Mouse (Mus musculus) hindbrain, embryonic 13.5 days (tissue): ENCODE results near the gene Galnt6. TPM values are rescaled to one million over a fixed set of nuclear protein-coding genes. Genes with fewer than 3 reads are reported as not detected.
A peak's percentile ranks its signal among the peaks of the same experiment; 100 is the strongest.

Source experiments
- ATAC-seq: fragments of 200-750 bp; cut with Nextera tagmentation; 2 replicates; pipeline ENCODE4 v1.8.0; 2017; ENCODE audit warnings: moderate TSS enrichment; ENCODE audit not compliant: low FRiP score
- H3K27ac ChIP-seq: fragments of 300-500 bp; sonication (generic); 2 replicates; pipeline ENCODE4 v1.5.1; 2015; ENCODE audit warnings: inconsistent platforms, mild to moderate bottlenecking, moderate library complexity
- H3K27me3 ChIP-seq: fragments of 300-500 bp; sonication (generic); 2 replicates; pipeline ENCODE4 v1.6.1; 2015; ENCODE audit warnings: mild to moderate bottlenecking, inconsistent platforms
- H3K36me3 ChIP-seq: fragments of 300-500 bp; sonication (generic); 2 replicates; pipeline ENCODE4 v1.6.1; 2015; ENCODE audit warnings: mild to moderate bottlenecking, inconsistent platforms
- H3K4me1 ChIP-seq: fragments of 300-500 bp; sonication (generic); replicated peaks from 2 replicates; pipeline ENCODE4 v1.6.1; 2015; ENCODE audit warnings: inconsistent platforms
- H3K4me2 ChIP-seq: fragments of 300-500 bp; sonication (generic); 2 replicates; pipeline ENCODE4 v1.6.1; 2015; ENCODE audit warnings: inconsistent platforms, mild to moderate bottlenecking, moderate library complexity
- H3K4me3 ChIP-seq: fragments of 300-500 bp; sonication (generic); 2 replicates; pipeline ENCODE4 v1.5.1; 2015; ENCODE audit warnings: mild to moderate bottlenecking, inconsistent platforms
- H3K9ac ChIP-seq: fragments of 300-500 bp; sonication (generic); 2 replicates; pipeline ENCODE4 v1.6.1; 2015; ENCODE audit warnings: mild to moderate bottlenecking, inconsistent platforms
- H3K9me3 ChIP-seq: fragments of 300-500 bp; sonication (generic); 2 replicates; pipeline ENCODE4 v1.6.1; 2016; ENCODE audit warnings: inconsistent platforms
- WGBS: fragments of 180-500 bp; shearing (Covaris S2); methylation state at CpG from one replicate; pipeline ENCODE4 v1.1.7; 2015; 5-methylcytosine and 5-hydroxymethylcytosine counted together
- polyA plus RNA-seq: library from polyadenylated mRNA; unstranded; fragments of >200 nt; fragmentation: Nextera tagmentation; extraction: Ambion mirVana; gene quantifications from 2 replicates; pipeline ENCODE4 v1.2.1, GENCODE M21; 2015

Gene Galnt6
- polyA plus RNA-seq, 1 experiment from 2014 or later = 0.17 TPM

DNA sequence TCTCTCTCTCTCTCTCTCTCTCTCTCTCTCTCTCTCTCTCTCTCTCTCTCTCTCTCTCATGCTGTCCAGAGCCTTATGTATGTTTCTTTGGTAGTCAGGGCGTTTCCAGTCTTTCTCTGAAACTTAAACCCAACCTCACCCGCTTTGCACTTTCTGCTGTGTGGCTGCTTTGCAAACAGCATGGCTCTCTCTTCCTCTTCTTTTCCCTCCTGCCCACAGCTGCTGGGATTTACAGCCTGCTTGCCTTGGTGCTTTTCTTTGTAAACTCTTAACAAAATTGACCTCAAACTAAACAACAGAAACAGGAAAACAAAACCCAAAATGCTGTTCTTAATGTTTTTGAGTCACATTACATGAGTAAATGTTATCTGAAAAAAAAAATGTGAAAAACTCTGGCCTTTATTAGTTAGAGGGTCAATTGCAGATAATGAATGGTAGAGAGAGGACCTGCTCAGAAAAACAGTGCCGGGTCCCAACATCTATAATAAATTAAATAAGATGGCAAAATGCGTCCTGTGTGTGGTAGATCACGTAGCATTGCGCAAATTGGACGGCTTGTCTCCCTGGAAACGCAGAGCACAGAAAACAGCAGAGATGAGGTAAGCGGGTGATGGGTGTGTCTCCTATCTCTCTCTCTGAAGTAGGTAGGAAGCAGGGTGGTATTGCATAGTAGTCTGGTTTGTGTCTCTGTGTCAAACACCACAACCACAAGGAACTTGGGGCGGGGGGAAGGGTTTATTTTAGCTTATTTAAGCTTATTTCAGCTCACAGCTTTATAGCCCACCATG is 20.8 kb upstream of the Galnt6 start:
- 75% methylated on average over 10 of the region's 10 CpGs for WGBS
- Histone ChIP-seq H3K9ac (no peak overlapping the region), H3K9me3 (no peaks in the 10 kb centered on the region), H3K4me3 (no peak overlapping the region), H3K27ac (no peak overlapping the region), H3K27me3 (peaks cover 8% of the 10 kb centered on the region), H3K4me1 (peaks cover 12% of the 10 kb centered on the region), H3K4me2 (no peak overlapping the region), H3K36me3 (no peaks in the 10 kb centered on the region)
- no peak for ATAC-seq

DNA sequence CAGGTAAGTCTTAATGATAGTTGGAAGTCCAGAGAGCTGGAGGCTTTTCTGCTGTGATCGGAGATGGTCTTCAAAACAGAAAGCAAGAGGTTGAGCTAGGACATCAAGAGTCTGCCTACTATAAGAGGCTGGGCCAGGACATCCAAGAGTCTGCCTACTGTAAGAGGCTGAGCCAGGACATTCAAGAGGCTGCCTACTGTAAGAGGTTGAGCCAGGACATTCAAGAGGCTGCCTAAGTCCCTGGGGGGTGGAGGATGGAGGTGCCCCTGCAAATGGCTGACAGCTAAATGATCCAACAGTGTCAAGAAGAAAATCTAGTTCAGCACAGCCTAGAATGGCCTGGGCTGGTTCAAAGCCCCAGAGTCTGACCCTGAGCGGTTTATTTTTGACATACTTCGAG is 19.4 kb upstream of the Galnt6 start:
- peaks cover 8% of the 10 kb centered on the region for H3K27me3 ChIP-seq
- H3K9ac ChIP-seq = no peak overlapping the region
- no peak for ATAC-seq
- WGBS = 86% methylated on average over 3 of the region's 3 CpGs
- no peak overlapping the region for H3K4me2 ChIP-seq
- peaks cover 12% of the 10 kb centered on the region for H3K4me1 ChIP-seq
- no peaks in the 10 kb centered on the region for H3K36me3 ChIP-seq
- H3K9me3 ChIP-seq = no peaks in the 10 kb centered on the region
- no peak overlapping the region for H3K4me3 ChIP-seq
- no peak overlapping the region for H3K27ac ChIP-seq

DNA sequence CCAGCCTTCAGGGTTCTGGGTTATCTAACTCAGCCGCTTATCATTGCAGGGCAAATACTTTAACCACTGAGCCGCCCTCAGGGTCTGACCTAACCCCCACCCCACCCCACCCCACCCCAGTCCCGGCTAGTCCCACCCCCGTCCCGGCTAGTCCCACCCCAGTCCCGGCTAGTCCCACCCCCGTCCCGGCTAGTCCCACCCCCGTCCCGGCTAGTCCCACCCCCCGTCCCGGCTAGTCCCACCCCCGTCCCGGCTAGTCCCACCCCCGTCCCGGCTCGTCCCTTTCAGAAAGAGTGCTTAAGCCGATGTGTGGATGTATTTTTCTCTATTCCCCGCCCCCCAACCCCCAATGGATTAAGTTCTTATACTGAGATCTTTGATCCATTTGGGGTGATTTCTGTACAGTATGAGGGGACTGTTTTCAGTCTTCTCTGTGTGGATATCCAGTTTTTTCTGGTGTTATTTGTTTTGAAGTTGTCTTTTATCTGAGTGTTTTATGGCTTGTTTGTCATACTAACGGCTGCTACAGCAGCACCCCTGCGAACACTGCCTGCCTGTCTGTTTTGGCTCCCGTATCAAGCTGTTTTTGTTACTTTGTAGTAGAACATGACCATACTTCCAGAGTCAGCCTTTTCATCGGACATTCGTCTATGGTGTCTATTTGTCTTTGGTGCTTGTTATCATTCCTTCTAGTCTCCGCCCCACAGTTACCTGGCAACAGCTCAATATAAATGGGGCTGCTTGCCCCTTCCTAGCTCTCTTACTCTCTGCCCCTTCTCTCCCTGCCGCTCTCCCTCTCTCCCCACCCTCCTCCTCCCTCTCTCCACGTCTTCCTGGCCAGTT is 18.2 kb upstream of the Galnt6 start:
- Histone ChIP-seq H3K4me3 (peak overlapping the region; percentile 25), H3K4me2 (peak overlapping the region; percentile 52), H3K27me3 (peaks cover 5% of the 10 kb centered on the region), H3K9me3 (no peaks in the 10 kb centered on the region), H3K27ac (no peak overlapping the region), H3K36me3 (no peaks in the 10 kb centered on the region), H3K4me1 (peaks cover 12% of the 10 kb centered on the region), H3K9ac (peak overlapping the region; percentile 29; the same call in 1 of the 2 replicates)
- WGBS = 3% methylated on average over 27 of the region's 27 CpGs
- ATAC-seq = no peak

DNA sequence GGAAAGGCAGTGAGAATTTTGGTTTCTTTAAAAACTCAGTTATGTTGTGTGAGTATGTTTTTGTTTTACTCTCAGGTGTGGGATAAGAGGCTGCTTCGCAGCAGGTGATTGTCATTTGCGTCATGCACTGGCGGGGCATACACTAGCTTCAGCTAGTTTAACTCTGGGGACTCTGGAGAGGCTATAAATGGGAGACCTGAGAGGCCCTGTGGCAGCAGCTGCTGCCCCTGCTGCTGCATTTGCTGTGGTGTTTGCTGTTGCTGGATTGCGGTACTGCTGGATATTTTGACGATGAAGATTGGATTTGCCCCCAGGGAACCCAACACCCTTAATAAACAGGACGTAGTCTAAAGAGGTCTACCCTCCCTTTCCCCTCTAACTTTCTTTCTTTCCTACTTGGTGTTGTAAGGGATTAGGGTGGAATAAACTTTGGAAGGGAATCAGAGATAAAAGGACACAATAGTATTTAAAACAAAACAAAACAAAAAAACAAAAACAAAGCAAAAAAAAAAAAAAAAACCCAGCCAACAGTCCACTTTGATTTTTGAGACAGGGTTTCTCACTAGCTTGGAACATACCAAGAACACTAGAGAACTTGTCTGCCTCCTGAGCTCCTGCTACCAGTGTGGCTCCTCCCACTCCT is 17.4 kb upstream of the Galnt6 start:
- Histone ChIP-seq H3K9ac (no peak overlapping the region), H3K4me2 (peak overlapping the region; percentile 52), H3K36me3 (no peaks in the 10 kb centered on the region), H3K27me3 (peaks cover 5% of the 10 kb centered on the region), H3K4me1 (peaks cover 12% of the 10 kb centered on the region), H3K27ac (no peak overlapping the region), H3K4me3 (peak overlapping the region; percentile 25), H3K9me3 (no peaks in the 10 kb centered on the region)
- WGBS = 30% methylated on average over 6 of the region's 6 CpGs
- ATAC-seq = no peak

DNA sequence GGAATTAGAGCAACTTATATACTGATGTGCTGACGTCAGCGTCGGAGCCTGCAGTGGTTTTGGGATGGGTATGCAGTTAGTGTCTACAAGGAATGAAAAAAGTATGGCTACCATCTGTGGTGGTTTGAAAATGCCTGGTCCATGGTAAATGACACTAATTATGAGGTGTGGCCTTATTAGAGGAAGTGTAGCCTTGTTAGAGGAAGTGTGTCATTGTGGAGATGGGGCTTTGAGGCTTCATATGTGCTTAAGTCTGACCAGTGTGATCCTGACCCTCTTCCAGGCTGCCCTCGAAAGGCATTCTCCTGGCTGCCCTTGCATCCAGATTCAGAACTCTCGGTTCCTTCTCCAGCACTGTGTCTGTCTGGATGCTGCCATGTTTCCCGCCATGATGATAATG is 14.1 kb upstream of the Galnt6 start:
- H3K36me3 ChIP-seq = no peaks in the 10 kb centered on the region
- peaks cover 5% of the 10 kb centered on the region for H3K27me3 ChIP-seq
- H3K9ac ChIP-seq = no peak overlapping the region
- no peak overlapping the region for H3K27ac ChIP-seq
- H3K9me3 ChIP-seq = no peaks in the 10 kb centered on the region
- H3K4me3 ChIP-seq = no peak overlapping the region
- peaks cover 12% of the 10 kb centered on the region for H3K4me1 ChIP-seq
- ATAC-seq = no peak
- H3K4me2 ChIP-seq = no peak overlapping the region
- 95% methylated on average over 6 of the region's 6 CpGs for WGBS

DNA sequence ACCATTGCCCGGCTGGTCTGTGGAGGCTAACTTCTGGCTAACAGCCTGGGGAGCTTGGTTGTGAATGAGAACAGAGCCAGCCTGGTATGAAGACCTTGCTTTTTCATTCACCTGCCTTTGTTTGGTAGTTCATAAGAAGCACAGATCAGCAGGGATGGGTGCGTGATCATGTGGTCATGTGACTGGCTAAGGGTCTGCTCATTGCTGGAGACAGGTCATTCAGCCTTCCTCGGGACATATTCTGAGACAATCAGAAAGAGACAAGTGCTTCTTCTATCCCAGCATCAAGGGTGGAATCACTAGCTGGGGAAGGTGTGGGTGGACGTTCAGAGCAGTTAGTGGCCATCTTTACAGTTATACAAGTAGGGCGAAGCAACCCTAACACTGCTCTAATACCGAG is 10.3 kb upstream of the Galnt6 start:
- Histone ChIP-seq H3K4me3 (no peak overlapping the region), H3K4me1 (no peaks in the 10 kb centered on the region), H3K9ac (no peak overlapping the region), H3K4me2 (no peak overlapping the region), H3K9me3 (no peaks in the 10 kb centered on the region), H3K27me3 (0 out of 2 replicates have a peak, but pooled peaks cover 3% of the 10 kb centered on the region), H3K27ac (no peak overlapping the region), H3K36me3 (no peaks in the 10 kb centered on the region)
- ATAC-seq = no peak
- 89% methylated on average over 6 of the region's 6 CpGs for WGBS

DNA sequence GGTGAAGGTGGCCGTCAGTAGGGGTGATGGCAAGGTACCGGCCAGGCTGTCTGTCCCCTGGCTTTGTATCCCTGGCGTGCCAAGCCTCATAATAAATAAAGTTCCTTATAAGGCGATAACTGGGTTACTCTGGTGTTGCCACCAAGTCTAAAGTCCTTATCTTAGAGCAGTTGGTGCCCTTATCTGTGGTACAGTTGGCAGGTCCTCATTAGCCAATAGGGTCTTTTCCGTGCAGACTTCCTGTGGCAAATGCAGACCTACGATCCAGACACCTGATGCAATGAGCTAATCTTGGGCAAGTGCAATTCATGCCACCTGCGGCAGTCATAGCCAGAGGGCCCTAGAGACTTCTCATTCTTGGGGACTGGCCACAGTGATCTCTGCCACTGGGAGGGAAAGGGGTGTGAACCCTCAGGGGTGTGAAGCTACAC is 9.2 kb upstream of the Galnt6 start:
- no peaks in the 10 kb centered on the region for H3K4me1 ChIP-seq
- no peaks in the 10 kb centered on the region for H3K9me3 ChIP-seq
- 93% methylated on average over 7 of the region's 7 CpGs for WGBS
- no peak for ATAC-seq
- no peaks in the 10 kb centered on the region for H3K36me3 ChIP-seq
- no peak overlapping the region for H3K4me3 ChIP-seq
- H3K27me3 ChIP-seq = 0 out of 2 replicates have a peak, but pooled peaks cover 3% of the 10 kb centered on the region
- no peak overlapping the region for H3K9ac ChIP-seq
- no peak overlapping the region for H3K27ac ChIP-seq
- no peak overlapping the region for H3K4me2 ChIP-seq

DNA sequence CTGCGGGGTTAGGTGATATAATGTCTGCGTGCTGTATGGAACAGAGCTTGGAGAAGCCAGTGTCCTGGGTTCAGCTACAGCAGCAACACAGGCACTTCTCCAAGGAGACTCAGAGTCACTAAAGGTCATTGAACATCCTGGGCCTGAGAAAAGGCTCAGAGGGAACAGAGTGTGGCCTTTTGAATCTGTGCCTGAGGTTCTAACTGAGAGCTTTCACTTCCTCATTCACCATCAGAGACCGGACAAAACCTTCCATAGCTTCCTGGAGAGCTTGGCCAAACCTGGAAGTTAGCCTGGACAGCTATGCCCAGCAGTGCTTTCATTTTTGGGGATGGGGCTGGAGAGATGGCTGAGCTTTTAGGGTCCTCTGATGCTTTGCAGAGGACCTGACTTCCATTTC is 8.5 kb upstream of the Galnt6 start:
- H3K9me3 ChIP-seq = no peaks in the 10 kb centered on the region
- H3K27ac ChIP-seq = no peak overlapping the region
- ATAC-seq = no peak
- no peak overlapping the region for H3K9ac ChIP-seq
- H3K27me3 ChIP-seq = 0 out of 2 replicates have a peak, but pooled peaks cover 3% of the 10 kb centered on the region
- H3K4me1 ChIP-seq = no peaks in the 10 kb centered on the region
- 90% methylated on average over 3 of the region's 3 CpGs for WGBS
- no peaks in the 10 kb centered on the region for H3K36me3 ChIP-seq
- no peak overlapping the region for H3K4me2 ChIP-seq
- H3K4me3 ChIP-seq = no peak overlapping the region

DNA sequence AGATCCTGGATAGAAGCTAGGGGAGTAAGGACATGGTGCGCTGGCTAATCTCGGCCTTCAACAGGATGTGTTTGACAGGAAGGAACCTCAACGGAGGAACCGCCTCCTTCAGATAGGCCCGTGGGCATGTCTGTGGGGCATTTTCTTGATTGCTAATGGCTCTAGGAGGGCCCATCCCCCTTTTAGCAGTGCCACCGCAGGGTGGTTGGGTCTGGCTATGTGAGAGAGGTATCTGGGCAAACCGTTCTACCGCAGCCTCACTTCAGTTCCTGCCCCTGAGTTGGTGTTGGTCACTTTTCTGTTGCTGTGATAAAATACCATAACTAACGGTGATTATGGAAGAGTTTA is 6.8 kb upstream of the Galnt6 start:
- no peak for ATAC-seq
- Histone ChIP-seq H3K27ac (no peak overlapping the region), H3K4me2 (no peak overlapping the region), H3K4me1 (no peaks in the 10 kb centered on the region), H3K27me3 (peaks cover 15% of the 10 kb centered on the region), H3K9ac (no peak overlapping the region), H3K36me3 (no peaks in the 10 kb centered on the region), H3K4me3 (no peak overlapping the region), H3K9me3 (no peaks in the 10 kb centered on the region)
- 84% methylated on average over 9 of the region's 9 CpGs for WGBS

DNA sequence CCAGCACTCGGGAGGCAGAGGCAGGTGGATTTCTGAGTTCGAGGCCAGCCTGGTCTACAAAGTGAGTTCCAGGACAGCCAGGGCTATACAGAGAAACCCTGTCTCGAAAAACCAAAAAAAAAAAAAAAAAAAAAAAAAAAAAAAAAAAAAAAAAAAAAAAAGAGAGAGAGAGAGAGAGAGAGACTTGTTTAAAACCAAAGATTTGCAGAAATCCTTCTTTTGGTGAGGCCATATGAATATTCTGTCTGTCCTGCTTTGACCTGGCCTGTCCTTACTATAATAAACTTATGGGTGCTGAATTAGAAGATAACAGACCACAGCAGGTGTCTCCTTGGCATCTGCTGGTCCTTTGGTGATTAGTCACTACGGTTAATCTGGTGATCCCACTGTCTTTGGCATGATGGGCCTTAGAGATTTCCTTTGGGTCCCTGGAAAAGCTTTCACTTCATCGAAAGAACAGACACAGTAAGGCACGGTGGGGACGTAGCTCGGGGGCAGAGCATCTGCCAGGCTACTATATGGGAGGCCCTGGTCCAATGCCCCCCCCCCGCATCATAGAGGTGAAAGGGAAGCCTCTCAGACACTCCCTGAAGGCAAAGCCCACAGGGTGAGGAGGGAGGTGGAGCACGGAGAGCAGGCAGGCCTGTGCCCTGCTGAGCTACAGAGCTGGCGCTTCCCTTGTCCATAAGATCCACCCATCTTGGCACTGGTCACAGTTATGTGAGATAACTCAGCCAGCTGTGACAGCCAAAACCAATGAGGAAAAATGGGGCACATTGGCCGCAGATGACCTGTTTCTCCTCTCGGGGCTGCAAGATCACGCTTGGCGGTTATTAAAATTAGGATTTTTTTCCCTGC is 6.1 kb upstream of the Galnt6 start:
- H3K4me2 ChIP-seq = no peak overlapping the region
- no peaks in the 10 kb centered on the region for H3K9me3 ChIP-seq
- peaks cover 21% of the 10 kb centered on the region for H3K27me3 ChIP-seq
- no peak overlapping the region for H3K27ac ChIP-seq
- no peak overlapping the region for H3K9ac ChIP-seq
- no peak overlapping the region for H3K4me3 ChIP-seq
- WGBS = 80% methylated on average over 14 of the region's 15 CpGs
- H3K36me3 ChIP-seq = no peaks in the 10 kb centered on the region
- no peak for ATAC-seq
- H3K4me1 ChIP-seq = no peaks in the 10 kb centered on the region

DNA sequence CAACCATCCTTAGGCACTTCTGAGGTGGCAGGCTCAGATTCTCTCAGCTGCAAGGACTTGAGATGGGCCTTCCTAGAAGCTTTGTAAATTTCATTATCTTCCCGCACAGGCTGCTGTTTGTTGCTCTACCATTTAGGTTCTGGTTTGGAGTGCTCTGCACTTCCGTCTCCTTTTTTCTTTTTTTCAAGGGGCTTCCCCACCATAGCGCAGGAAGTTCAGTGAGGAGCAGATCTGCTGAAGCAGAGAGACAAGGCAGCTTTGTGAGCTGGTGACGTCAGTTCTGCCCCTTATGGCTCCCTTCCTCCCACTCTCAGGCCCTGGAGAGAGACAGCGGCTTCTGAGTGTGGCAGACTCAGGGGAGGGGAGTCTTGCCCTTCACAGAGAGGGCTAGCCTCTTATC is 3.4 kb upstream of the Galnt6 start:
- Histone ChIP-seq H3K27me3 (peaks cover 49% of the 10 kb centered on the region), H3K9ac (no peak overlapping the region), H3K4me2 (no peak overlapping the region), H3K4me1 (peaks cover 13% of the 10 kb centered on the region), H3K4me3 (no peak overlapping the region), H3K9me3 (no peaks in the 10 kb centered on the region), H3K36me3 (no peaks in the 10 kb centered on the region), H3K27ac (no peak overlapping the region)
- no peak for ATAC-seq
- WGBS = 43% methylated on average over 5 of the region's 5 CpGs

DNA sequence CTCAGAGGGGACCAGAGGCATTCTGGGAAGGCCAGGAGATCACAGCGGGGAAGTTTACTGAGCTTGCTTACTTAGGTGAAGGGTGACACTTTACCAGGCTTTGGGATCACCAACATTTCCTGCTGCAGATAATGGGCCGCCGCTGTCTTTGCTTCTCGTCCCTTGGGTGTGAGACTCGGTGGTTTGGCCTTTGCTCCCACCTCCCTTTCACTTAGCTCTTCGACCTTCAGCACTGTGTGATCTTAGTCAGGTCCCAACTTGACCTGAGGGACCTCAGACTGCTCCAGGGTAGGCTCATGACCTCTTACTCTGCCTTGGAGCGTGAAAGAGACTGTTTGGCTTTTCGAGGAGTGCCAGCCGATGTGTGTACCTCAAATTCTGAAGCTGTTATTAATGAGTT is 1.9 kb upstream of the Galnt6 start:
- Histone ChIP-seq H3K27me3 (peaks cover 59% of the 10 kb centered on the region), H3K9ac (no peak overlapping the region), H3K9me3 (no peaks in the 10 kb centered on the region), H3K4me2 (no peak overlapping the region), H3K27ac (no peak overlapping the region), H3K36me3 (no peaks in the 10 kb centered on the region), H3K4me3 (no peak overlapping the region), H3K4me1 (peaks cover 13% of the 10 kb centered on the region)
- ATAC-seq = no peak
- 54% methylated on average over 9 of the region's 9 CpGs for WGBS
